Mouse (Mus musculus) lung, adult 2 months (tissue): ENCODE measurements around the gene Prcp.

Experiments
- CTCF ChIP-seq: fragments of 200-500 bp; IDR thresholded peaks from 2 replicates; pipeline ENCODE4 v1.5.1; 2011; ENCODE audit warnings: mild to moderate bottlenecking, low read length, control low read depth; ENCODE audit not compliant: insufficient read depth
- POLR2A ChIP-seq: fragments of 200-500 bp; IDR thresholded peaks from 2 replicates; pipeline ENCODE4 v1.6.1; 2011; ENCODE audit warnings: low read depth, mild to moderate bottlenecking, control low read depth, low read length, borderline replicate concordance; ENCODE audit errors: extremely low read depth

DNA sequence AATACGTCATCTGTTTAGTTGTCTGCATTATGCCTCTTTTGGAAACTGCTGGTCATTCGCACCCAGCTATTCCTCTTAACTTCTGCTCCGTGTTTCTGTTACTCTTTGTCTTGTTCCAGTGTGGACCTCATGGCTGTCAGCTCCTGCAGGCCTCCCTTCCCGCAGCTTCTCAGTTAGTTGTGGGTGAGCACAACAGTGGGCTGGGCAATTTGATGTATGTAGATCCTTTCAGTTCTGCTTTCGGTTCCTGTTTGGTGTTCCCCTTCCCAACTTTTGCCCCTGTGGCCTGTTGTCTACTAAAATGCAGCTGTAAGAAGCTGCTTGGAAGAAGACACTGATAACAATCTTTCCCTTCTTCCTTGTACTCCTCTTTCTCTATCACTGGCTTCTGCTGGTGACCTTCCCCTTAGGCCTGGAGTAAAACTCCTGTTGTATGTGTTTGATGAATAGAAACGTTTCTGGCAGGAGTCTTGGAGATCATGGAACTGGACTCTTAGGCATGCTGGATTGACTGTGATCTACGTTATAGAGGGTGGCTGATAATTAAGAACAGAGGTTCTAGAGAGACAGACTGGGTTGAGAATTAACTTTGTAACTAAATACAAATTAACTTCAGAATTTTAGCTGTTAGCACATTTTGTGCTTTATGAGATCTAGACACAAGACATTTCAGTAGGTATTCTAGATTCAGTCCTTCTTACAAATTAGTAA lies 4.5 kb downstream of the Prcp start:
- TF ChIP-seq CTCF, result no peak
- TF ChIP-seq POLR2A, result peak; percentile 37; the same call in 1 of the 2 replicates
